Mouse (Mus musculus) hematopoietic stem cell, adult 5-6 weeks (primary cell): Measurements from ENCODE around the gene Alkbh1. TPM values are rescaled to one million over a fixed set of nuclear protein-coding genes. Genes with fewer than 3 reads are reported as not detected.
A peak's percentile ranks its signal among the peaks of the same experiment; 100 is the strongest.
"Not testable (repeated sequence)": the region's sequence is repeated elsewhere in the genome, so short reads cannot be mapped to it uniquely, and the experiment has no call there.

ENCODE experiments used
- ATAC-seq, 2 experiments: fragments of 125-278 bp in 1 of 2; replicated peaks in 1 of 2; 2 replicates each; pipeline ENCODE4 v1.8.0; 2016 to 2017; ENCODE audit warnings: inconsistent platforms in 2 of 2, mild to moderate bottlenecking in 2 of 2, moderate number of reproducible peaks in 2 of 2, low read depth in 1 of 2, moderate TSS enrichment in 1 of 2; ENCODE audit not compliant: low FRiP score in 2 of 2, poor library complexity in 2 of 2, severe bottlenecking in 2 of 2, insufficient read depth in 1 of 2, low TSS enrichment in 1 of 2
- total RNA-seq: library from RNA; stranded (forward); fragments of 172-1452, 232-1000 nt; gene quantifications from 2 replicates; pipeline ENCODE4 v1.2.3, GENCODE M21; 2017

Alkbh1 gene
- total RNA-seq: 49.1 and 60.5 TPM in 2 replicates

DNA sequence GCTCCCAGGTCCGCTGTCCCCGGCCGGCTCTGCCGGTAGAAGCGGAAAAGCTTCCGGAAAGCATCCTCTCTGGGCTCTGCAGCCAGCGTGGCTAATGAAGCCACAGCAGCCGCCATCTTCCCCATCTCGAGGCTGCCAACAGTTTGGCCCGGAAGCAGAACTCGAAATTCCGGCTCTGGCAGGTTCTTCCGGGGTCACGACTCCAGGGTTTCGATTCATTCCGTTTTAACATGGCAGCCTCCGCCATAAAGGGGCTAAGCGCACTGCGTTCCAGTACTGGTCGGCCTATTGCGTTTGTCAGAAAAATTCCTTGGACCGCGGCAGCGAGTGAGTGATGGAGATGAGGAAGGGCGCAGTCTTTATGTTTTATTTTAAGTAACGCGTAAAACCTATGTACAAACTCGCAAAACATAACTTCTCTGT lies at the start of gene Alkbh1, which contains the start of gene Slirp:
Gene Alkbh1 (minus strand): TSS at position 318 of the 423 bp plus-strand sequence.
Gene Slirp (plus strand): TSS at position 197 of the 423 bp plus-strand sequence.
- ATAC-seq: peak; percentile 95

DNA sequence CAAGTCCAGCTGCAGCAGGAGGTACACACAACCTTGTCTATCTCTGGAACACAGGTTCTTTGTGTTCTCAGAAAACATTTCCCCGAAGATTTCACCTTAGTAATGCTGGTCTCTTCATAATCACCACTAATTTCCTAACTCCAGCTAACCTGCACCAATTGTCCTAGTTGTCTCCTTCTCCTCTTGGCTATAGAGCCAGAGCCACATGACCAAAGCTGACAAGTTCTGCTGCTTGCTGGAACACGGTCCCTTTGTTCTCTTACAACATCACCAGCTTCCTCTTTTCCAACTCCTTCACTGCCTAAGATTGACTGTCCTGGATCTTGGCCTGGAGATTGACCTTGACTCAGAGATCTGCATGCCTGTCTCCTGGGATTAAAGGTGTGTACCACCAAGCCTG lies 44.9 kb upstream of the Alkbh1 start:
- ATAC-seq: not testable (repeated sequence)

DNA sequence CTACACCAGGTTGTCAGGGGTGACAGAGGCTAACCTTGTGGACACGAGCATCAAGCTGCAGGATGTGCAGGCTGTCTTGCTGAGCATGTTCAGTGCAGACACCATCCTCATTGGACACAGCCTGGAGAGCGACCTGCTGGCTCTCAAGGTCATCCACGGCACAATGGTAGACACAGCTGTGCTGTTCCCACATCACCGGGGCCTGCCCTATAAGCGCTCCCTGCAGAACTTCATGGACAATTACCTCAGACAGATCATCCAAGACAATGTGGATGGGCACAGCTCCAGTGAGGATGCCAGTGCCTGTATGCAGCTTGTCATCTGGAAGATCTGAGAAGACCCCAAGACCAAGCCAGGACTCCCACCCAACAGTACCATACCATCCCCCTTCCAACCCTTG lies 38.7 kb upstream of the Alkbh1 start:
- not testable (repeated sequence) for ATAC-seq

DNA sequence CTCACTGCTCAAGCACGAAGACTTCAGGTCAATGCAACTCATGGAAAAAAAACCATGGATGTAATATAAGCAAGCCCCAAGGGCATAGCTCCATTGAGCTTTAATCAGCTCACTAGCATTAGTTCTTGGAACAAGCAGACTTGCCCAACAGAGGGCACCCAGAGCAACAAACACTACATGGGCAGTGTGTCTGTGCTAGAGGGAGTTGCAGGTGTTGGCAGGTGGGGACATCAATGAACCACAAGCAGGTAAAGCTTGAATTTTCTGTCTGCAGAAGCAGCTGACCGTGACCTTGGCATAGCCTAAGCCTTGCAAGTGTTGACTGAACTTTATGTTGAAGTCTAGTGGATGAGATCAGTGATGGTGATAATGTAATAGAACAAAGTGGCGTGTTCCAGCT lies 30.9 kb upstream of the Alkbh1 start:
- ATAC-seq: no peak

DNA sequence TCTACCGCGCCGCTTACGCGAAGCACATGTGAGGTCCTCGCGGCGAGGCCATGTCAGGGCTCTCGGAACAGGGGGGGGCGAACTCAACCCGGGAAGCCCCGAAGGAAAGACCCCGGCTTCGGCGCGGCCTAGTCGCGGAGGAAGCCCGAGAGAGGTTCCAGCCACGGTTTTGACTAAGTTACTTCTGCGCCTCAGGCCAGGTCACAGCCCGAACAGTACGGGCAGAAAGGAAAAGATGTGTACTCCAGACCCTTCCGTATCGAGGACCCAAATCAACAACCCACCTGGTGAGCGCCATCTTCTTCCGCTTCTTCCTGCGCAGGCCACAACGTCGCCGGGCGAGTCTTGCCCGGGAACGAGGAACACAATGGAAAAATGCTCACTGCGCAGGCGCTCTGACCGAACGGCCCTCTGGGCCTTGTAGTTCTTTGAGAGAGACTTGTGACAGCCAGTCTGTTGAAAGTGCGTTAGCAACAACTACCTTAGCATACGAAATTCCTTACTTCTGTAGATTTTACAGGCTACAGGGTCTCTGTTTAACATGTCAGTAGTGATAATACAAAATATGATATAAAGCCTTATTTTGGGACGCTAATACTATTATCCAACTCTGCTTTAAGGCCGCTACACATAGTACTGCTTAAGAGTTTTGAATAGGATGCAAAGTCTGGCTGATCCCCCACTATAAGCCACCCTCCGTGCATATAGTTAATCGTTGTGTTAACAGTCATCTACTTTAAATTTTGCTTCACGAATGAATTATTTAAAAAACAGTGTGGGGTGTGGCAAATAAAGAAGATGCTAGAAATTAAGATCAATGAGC lies 28.4 kb upstream of the Alkbh1 start, which contains the start of gene Snw1:
Gene Snw1 (minus strand): TSS at position 311 of the 823 bp plus-strand sequence.
- ATAC-seq: peak; percentile 96 to 99

DNA sequence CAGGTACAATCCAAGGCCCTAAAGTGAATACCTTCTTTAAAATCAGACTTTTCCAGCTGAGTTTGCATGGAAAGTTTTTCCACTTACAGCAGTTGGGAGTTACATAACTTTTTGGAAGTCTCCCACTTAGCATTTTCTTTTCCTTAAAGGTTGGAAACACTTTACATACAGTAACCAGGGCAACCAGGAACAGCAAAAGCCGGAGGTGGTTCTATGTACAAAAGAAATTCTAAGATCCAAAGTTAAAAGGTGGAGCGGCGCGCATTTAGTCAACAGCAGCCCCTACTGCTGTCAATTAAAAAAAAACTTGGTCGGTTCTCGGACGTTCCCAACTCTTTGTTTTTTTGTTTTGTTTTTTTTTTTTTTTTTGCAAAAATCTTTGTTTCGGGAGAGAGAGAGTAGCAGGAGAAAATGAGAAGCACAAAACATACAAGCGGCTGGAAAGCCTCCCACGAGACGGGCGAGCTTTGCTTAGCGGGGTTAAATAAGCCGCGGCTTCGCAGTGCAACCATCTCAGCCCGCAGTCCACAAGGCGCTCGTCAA lies 27.7 kb upstream of the Alkbh1 start:
- ATAC-seq: no peak

DNA sequence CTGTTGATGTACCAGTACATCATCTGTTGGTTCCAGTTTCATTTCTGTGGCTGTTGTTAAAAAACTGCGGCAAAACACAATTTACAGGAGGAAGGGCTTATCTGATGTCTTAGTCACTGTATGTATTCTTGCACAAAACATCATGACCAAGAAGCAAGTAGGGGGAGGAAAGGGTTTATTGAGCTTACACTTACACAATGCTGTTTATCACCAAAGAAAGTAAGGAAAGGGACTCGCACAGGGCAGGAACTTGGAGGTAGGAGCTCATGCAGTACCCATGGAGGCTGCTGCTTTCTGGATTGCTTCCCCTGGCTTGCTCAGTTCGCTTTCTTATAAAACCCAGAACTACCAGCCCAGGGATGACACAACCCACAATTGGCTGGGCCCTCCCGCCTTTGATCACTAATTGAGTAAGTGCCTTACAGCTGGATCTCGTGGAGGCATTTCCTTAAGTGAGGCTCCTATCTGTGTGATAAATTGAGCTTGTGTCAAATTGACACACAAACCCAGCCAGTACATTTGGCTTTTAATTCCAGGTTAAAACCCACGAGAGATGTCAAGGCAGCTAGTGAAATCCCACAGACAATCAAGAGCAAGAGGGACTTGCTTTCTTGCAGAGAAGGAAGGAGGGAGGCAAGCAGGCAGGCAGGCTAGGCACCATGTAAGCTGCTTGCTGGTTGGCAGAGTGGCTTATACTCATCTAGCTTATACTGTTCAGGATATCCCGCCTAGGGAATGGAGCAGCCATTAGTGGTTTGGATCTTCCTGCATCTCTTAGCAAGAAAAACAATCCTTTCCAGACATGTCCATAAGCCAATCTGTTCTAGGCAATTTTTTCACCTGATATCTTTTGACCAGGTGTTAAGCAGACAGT lies 26.7 kb upstream of the Alkbh1 start:
- ATAC-seq: no peak

DNA sequence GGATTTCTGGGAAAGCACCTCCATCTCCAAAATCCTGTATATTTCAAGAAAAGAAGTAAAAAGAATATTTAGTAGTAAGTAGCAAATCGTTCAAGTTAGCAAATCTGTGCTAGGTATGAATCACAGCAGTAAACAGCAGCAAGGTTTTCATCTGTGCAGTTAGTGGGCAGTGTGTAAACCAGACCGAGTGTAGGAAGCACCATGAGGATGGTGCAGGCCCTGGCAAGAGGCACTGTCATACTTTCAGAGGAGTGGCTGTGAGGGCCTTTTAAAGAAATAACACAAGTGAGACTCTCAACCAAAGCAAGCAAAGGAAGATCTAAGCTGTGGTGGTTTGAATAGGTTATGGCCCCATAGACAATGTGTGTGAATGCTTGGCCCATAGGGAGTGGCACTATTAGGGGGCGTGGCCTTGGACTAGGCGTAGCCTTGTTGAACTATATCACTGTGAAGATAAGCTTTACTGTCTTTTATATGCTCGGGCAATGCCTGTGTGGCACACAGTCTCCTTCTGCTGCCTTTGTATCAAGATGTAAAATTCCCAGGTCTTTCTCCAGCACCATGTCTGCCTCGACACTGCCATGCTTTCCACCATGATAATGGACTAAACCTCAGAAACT lies 21.0 kb upstream of the Alkbh1 start:
- ATAC-seq: no peak; a peak in 1 of 4 replicates

DNA sequence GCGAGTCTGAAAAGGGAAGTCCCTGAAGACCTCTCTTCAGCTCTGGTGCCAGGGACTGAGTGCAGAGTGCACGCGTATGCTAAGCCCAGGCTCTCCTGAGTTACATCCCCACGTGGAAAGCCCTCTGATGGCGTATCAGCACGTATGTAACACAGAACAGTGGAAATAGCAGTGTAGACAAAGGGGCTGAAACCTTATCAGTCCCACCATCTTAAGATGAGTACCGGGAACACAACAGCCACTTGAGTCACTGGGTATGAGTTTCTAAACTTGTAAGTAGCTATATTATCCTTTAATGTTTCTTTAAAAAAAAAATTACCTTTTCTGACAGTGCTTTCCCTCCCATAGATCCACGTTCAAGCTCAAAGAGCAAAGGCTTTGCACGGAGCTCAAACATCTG lies 5.6 kb upstream of the Alkbh1 start:
- ATAC-seq: no peak

DNA sequence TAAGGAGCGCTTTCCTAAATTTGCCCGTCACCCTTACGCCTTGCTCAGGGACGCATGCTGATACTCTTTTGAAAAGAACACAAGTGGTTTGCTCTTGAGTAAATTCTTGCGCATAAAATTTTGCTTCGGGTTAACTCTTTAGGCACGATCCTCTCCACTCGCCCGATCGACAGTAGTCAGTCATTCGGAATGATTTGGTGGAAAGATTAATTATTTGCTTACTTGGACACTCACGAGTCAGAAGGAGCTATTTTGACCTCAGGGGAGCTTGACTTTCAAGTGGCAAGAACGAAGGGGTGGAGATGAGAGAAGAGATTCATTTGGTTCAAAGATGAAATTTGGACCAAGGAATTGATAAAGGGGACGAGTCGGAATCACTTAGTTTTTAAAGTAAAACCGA lies 394 bp upstream of the Alkbh1 start:
- ATAC-seq: no peak

DNA sequence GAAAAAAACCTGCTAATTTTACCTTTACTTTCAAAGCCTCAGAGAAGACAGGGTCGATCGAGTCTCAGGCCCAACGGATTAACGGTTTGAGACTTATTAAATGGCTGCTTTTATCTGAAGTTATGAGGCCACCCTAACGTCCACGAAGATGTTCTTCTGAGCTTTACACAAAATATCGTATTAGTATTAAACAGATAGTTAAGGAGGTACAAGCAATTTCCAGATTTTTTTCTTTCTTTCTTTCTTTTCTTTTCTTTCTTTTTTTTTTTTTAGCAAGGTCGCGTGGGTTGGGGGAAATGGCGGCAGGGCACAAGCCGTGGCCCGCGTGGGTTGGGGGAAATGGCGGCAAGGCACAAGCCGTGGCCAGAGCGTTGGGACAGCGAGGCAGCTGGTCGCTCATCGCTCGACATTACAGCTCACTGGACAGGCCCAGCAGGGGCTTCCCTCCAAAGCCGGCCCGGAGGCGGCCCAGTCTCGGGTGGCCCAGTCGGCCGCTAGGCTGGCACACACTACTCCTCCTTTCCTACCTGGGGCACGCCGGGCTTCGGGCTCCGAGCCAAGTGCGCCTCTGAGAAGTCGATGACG lies 610 bp downstream of the Alkbh1 start:
- peak; percentile 38 to 61; a peak in 3 of 4 replicates for ATAC-seq

DNA sequence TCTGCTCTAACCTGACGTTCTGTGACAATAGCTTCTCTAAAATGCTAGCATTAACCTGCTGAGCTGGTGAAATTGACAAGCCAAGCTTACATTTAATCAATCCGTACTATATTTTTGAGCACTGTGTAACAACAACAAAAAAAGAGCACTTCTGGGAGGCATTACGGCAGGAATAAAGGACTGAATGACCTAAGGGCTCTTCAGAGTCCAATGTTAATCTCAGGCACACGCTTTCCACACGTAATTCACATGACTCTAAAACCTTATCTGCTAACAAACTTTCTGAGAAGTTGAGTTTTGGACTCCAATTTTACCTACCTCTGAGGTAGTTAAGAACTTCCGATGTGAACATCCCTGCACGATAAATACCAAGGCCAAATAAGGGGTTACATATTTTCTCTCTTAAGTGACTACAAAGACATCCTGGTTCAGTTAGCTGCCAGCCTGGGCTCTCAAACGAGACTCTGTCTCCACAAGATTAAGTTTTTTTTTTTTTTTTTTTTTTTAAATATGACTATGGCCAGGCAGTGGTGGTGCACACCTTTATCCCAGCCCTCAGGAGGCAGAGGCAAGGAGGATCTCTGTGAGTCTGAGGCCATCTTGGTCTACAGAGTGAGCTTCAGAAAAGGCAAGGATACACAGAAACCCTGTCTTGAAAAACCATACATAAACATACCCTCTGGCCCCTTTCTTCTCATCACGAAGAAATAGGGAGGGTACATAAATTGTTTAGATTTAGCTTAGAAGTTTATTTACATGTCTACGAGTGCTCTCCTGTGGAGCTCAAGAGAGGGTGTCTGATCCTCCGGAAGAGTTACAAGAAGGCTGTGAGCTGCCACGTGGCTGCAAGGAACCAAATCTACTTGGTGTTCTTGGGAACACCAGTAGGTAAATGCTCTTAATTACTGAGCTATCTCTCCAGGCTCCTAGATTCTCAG lies 1.4 kb downstream of the Alkbh1 start:
- no peak for ATAC-seq

DNA sequence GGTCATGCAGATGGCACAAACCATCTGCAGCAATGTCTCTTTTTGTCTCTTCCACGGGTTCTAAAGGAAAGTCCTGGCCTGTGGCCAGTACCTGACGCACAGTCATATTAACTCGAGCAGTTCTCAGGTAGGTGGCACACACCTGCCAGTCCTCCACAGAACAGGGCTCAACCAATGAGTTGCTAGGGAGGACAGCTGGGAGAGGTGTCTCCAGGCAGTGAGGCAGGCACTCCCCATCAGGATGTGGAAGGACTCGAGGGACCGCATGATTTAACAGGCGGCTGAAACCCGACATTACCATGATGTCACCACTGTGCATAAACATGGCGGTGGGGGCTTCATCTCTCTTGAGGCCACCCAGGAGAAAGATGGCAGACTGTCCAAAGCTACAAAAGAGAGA lies 14.9 kb downstream of the Alkbh1 start:
- no peak for ATAC-seq

DNA sequence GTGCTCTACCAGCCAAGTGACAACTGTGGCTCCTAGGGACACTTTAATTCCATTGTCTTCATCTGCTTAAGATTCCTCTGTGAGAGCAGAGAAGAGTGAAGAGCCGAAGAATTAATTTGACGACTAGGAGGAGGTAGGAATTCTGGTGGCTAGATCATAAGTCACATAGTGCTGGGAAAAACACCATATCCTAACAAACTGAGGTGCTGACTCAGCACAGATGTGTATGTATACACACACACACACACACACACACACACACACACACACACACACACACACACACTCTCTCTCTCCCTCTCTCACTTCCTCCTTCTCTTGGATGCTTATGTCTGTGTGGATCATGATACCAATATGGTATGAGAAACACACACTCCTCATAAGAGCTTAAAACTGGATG lies 15.5 kb downstream of the Alkbh1 start:
- no peak for ATAC-seq

DNA sequence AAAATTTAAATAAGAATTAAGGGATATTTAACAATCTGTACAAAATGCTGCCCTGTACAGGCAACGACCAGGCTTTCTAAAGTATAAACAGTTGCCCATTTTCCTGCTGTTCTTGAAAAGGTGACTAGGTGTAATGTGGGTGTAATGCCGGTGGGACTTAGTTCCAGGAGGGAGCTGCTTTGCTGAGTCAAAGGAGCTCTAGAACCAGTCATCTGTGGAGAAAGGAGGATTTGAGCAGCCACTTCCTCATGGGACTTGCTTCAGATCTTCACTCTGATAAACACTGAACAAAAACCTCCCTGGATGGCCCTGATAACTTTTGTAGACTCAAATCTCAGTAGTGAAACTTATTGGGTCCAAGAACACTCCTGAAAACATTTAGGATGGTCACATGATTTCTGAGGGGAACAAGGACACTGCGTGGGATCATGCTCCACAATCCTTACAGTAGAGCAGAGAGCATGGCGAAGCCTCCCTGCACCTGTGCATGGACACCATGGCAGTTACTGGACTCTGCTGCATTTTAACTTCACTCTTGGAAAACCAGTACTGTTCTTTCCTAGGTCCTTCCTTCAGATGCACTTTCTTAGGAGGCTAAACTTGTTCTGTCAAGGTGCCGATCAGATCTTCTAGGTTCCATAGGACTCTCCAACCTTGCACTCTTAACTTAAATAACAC lies 17.3 kb downstream of the Alkbh1 start:
- ATAC-seq: no peak

DNA sequence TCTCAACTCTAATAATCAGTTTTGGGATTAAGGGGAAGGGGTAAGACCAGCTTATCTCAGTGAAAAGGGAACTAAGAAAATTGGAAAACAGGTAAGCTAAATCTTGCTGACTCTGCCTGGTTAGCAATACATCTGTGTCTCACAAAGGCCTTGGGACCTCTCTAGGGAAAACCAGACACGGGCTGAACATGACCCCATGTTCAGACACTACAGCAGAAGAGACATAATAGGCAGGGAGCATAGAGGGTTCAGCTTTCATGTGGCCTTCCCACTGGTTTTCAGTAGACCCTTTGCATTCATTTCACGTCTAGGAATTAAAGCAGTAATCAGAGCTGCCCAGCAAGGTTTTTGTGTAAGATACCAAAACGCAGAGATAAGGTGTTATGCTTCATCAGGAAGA lies 19.3 kb downstream of the Alkbh1 start:
- no peak for ATAC-seq
